Mouse (Mus musculus) mesoderm, embryonic 11.5 days (tissue): Measurements from ENCODE around the gene Awat1.

ENCODE experiments used
- DNase-seq: peaks from one replicate; pipeline ENCODE4 v3.0.0-alpha.2; 2012; ENCODE audit warnings: low read depth, low spot score

Awat1 gene

GRCm38 (mm10) chrX:100571951-100572350 lies at the start of gene Awat1:
TSS of gene Awat1 (plus strand) at chrX:100572251.
- no peak for DNase-seq

GRCm38 (mm10) chrX:100524471-100524870 lies 47.6 kb upstream of the Awat1 start, which contains the start of gene Dgat2l6:
TSS of gene Dgat2l6 (plus strand) at chrX:100524838.
- DNase-seq = no peak

GRCm38 (mm10) chrX:100556026-100556425 lies 16.0 kb upstream of the Awat1 start:
- DNase-seq = no peak

DNA sequence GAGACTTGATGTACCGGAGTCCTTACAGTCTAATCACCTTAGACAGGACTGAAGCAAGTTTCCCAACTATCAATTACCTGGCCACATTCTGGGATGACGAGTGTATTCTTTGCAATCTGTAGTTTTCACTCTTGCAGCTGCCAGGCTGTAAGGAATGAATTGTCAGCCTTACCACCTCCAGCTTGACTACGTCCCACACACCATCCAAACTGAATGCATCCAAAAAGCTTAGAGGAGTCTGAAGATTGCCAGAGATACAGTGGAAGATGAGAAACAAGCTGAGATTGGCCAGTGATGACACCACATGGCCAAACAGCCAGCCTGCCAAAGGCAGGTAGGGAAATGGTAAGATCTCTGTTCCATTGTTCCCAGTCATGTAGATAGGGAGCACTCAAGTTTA lies 6.4 kb upstream of the Awat1 start:
- DNase-seq = no peak

GRCm38 (mm10) chrX:100594791-100595190 lies 22.7 kb downstream of the Awat1 start, which contains the start of gene P2ry4:
TSS of gene P2ry4 (minus strand) at chrX:100594869.
- no peak for DNase-seq

DNA sequence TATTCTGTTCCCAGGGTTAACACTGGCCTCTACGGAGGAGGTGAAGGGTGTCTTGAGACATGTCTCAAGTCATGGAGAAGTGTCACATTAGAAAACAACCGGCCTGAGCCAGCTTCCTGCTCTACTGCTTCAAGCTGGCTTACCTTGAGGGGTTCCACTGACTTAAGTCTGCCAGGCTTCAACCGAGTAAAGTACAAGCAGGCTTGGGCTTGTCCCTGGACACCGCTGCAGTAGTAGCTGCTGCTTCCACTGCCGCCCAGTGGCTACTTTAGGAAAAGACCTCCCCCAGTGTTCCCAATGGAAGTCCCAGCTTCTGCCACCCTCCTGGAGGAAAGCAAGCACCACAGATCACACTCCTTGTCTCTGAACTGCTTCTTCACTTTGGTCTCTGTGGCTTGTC lies 25.4 kb downstream of the Awat1 start:
- peak; percentile 27 for DNase-seq

DNA sequence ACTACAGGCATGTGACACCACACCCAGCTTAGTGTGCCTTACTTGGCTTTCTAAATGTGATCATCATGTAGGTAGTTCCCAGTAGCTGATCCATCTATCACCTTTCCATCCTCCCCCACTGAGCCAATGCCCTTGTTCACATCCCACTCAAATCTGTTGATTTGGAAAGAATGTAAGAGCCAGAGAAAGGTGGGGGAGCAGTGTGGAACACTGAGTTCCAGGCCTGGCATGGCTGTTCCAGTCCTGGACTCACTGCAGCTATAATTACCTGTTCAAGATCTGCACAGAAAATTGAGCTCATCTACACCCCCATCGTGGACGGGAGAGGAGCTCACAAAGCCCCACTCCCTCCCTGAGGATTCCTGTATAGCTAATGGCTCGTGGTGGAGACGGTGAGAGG lies 27.7 kb downstream of the Awat1 start:
- DNase-seq = no peak

GRCm38 (mm10) chrX:100605314-100605713 lies 33.3 kb downstream of the Awat1 start, which contains the start of gene Arr3:
TSS of gene Arr3 (plus strand) at chrX:100605497.
- no peak for DNase-seq

GRCm38 (mm10) chrX:100618488-100618887 lies 46.4 kb downstream of the Awat1 start:
- no peak for DNase-seq

GRCm38 (mm10) chrX:100621366-100621765 lies 49.3 kb downstream of the Awat1 start:
- DNase-seq = no peak

- no peak for DNase-seq
Measured at GRCm38 (mm10) chrX:100624242-100624641, 52.2 kb downstream of the Awat1 start.

- DNase-seq = peak; percentile 10
Measured at GRCm38 (mm10) chrX:100625146-100625545, 53.1 kb downstream of the Awat1 start.

- no peak for DNase-seq
Measured at GRCm38 (mm10) chrX:100625546-100625801, 53.4 kb downstream of the Awat1 start, which contains the start of gene Kif4. TSS of gene Kif4 (plus strand) at chrX:100625737.

DNA sequence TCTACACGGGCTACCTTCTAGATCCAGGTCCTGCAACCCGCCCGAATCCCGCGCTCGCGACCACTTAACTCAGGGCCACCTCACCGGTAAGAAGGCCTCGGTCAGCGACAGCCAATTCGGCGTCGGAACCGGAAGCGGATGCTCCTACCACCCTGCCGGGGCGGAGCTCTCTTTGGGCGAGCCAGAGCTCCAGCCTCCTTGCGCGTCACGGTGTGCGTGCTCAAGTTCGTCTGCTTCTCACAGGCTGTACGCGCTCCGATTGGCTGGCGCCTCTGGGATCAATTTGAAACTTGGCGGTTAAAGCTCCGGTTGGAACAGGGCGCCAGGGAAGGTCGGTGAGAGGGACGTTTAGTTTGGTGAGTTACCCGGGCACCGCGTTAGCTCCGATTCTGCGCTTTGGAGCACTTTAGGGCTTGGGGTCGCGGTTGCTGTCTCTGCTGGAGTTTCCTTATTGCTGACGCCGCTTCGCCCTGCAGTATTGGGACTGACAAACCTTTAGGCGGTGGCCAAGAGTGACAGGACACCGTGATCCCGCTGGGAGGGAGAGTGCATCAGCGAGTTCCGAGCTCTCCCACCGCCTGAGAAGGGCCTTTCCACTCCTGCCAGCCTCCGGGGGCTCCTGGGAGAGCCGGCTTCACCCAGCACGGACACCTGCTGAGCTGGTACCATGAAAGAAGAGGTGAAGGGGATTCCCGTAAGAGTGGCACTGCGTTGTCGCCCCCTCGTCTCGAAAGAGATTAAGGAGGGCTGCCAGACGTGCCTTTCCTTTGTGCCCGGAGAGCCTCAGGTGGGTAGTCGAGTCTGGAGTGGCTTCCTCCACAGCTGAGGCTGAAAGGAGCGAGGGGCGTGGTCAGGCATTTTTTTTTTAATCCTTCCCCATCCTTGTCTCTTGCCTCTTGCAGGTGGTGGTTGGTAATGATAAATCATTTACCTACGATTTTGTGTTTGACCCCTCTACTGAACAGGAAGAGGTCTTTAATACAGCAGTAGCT lies 54.0 kb downstream of the Awat1 start, which contains the start of gene Pdzd11:
Gene Pdzd11, minus strand, starts transcription at position 767 of the 992 bp plus-strand sequence.
- DNase-seq = peak; percentile 93
